Mouse (Mus musculus) cerebellum, postnatal 10 days (tissue): Measurements from ENCODE around the gene Npr2.
"Not testable (repeated sequence)": the region's sequence is repeated elsewhere in the genome, so short reads cannot be mapped to it uniquely, and the experiment has no call there.

ENCODE experiments used
- DNase-seq, 2 experiments: peaks; one replicate each; pipeline ENCODE4 v3.0.0; 2021; ENCODE audit warnings: mixed read lengths in 2 of 2

The Npr2 gene

GRCm38 (mm10) chr4:43631046-43631955 lies at the start of gene Npr2:
Gene Npr2, plus strand, starts transcription at chr4:43631935.
- DNase-seq, result peak; percentile 72 to 78

DNA sequence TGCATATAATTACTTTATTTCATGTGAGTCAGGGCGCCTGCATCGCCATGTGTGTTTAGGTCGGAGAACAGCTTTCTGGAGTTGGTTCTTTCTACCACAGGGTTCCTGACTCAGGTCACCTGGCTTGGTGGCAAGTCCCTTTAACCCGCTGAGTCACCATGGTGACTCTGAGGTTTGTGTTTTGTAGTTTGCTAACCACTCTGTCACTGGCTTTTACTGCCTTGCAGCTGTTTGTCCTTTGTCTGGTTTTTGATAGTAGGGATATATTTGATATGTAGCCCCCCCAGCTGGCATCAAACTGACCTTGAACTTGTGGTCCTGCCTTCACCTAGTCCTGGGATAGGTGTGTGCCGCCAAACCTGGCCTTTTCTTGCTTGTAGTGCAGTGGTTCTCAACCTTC lies 49.5 kb upstream of the Npr2 start:
- DNase-seq, result no peak

DNA sequence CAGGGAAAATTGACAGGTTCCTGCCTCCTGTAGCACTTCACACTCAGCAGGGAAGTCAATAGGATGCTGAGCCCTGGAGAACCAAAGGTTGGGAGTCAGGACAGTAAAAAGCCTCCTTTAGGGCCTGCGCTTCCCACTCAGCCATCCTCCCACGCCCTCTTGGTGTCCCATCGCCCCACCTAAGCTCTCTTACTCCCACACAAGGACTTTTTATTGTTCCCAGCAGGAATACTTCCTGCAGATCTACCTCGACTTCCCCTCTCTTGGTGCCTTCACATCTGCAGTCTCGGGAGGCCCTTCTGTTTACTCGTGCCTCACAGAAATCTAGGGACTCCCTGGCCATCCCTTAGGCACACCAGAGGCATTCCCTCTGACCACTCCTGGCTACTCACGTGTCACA lies 48.3 kb upstream of the Npr2 start:
- no peak for DNase-seq

GRCm38 (mm10) chr4:43584444-43585416 lies 47.0 kb upstream of the Npr2 start, which contains the start of gene Msmp:
Gene Msmp, minus strand, starts transcription at chr4:43584494.
- no peak for DNase-seq

GRCm38 (mm10) chr4:43585682-43586081 lies 46.1 kb upstream of the Npr2 start:
- no peak for DNase-seq

- DNase-seq, result no peak
Measured at GRCm38 (mm10) chr4:43586411-43586810, 45.3 kb upstream of the Npr2 start.

- no peak for DNase-seq
Measured at GRCm38 (mm10) chr4:43587681-43588080, 44.1 kb upstream of the Npr2 start.

DNA sequence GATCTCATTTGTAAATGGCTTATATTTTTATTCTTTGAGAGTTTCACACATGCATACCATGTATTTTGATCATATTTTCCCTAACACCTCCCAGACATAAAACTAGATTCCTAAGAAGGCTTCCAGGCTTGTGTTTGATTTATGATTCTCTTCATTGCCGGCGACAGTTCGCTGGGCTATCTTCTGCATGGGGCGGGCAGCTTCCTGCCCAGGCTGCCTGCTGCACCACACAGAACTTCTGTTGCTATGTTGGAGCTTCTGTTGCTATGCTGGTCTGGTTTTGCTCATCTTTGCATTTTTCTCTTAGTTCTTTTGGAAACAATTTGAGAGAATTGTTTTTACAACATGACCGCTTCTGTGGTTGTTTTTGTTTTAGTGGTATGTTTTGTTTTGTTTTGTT lies 40.2 kb upstream of the Npr2 start:
- no peak for DNase-seq

GRCm38 (mm10) chr4:43591961-43592360 lies 39.8 kb upstream of the Npr2 start:
- no peak for DNase-seq

DNA sequence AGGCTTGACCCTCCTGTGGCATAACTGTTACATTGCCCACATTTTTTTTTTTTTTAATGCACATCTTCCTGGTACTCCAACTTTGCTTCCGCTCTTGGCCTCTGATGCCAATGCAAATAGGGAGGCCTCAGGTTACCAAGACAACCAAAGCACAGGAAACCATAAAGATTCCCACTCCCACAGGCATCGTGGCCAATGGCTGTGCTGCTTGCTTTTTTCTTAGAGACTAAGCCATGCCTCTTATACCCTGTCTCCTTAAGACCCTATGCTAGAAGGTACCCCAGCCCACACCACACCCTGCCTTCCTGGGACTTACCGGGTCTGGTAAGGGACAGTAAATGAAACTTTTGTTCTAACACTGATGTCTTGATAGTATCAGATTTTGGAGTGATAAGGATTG lies 38.3 kb upstream of the Npr2 start:
- DNase-seq, result no peak

- DNase-seq, result not testable (repeated sequence)
Measured at GRCm38 (mm10) chr4:43596597-43596996, 35.1 kb upstream of the Npr2 start.

DNA sequence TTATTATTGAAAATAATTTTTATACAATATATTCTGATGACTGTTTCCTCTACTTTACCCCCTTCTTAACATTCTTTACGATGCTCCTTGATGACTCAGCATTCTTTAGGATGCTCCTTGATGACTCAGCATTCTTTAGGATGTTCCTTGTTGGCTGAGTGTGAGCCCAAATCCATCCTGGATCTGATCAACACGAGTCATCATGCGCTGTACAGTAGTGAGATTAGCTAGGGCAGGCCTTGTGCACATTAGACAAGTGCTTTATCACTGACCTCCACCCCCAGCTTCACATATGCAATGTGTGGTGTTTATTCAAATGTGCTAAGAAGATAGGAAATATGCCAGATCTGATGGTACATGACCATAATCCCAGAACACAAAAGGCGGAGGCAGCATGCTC lies 33.5 kb upstream of the Npr2 start:
- no peak for DNase-seq

- no peak for DNase-seq
Measured at GRCm38 (mm10) chr4:43598650-43599380, 32.9 kb upstream of the Npr2 start.

DNA sequence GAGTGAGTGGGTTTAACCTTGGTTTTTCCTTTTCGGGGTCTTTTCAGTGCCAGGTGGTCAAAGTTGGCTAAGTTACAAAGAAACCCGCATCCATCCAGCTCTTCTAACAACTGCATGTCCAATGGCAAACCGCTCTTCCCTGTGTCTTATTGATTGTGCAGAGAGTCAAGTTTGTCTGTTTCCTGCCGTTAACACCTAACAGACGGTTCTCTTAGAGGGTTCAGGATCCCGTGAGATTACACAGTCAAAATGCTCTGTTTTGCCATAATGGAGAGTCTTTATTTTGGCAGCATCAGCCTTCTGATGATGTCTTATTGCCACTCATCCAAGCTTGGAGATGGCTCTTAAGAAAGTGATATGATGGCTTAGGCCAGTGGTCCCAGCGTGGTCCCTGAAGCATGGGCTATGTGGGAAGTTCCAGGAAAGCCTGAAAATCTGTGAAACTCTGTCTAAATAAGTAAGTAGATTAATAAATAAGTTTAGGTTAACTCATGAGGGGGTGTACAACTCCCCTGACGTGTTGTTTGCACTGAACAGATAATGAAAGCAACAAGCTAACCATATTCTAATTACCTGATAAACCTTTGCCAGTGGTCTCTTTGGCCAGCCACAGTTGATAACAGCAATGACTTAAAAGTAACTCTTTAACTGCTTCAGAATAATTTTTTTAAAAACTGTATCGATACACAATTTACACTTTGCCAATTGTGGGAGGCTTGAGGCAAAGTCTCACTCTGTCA lies 31.4 kb upstream of the Npr2 start:
- DNase-seq, result no peak

- no peak for DNase-seq
Measured at GRCm38 (mm10) chr4:43604099-43604498, 27.6 kb upstream of the Npr2 start.

DNA sequence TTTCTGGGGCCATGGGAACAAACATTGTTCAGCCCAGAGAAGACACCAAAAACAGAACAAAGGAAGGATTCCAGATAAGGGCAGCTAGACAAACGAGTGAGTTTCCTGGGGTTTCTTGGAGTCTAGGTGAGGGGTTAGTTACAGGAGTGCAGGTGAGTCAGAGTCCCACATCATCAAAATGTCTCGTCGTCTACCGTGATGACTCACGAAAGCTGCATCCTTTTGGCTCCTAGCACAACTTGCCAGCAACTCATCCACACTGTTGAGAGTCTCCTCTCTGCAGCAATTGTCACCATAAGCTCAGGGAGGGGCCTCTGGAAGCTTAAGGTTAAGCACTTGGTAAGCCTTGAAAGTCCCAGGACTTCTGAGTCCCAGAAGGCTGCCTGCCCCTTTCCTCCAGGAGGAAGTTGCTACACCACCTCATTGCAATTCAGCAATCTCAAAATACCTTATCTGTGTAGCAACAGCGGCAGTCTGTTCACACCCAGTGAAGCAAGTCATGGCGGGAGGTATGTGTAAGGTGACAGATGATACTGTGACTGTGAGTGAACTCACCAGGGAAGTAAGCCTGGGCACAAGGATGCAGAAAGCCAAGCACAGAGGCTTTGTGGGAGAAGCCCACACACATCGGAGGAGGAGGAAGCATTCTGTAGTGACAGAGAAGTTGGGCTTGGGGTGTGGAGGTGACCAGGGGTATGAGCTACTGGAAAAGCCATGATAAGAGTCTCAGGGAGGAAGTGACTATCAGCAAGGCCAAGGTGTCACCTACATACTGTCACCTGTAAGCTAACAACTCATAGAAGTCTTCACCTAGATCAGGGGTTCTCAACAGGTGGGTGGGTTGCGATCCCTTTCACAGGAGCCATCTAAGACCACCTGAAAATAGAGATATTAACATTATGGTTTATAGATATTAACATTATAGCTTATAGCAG lies 26.7 kb upstream of the Npr2 start:
- DNase-seq, result no peak

DNA sequence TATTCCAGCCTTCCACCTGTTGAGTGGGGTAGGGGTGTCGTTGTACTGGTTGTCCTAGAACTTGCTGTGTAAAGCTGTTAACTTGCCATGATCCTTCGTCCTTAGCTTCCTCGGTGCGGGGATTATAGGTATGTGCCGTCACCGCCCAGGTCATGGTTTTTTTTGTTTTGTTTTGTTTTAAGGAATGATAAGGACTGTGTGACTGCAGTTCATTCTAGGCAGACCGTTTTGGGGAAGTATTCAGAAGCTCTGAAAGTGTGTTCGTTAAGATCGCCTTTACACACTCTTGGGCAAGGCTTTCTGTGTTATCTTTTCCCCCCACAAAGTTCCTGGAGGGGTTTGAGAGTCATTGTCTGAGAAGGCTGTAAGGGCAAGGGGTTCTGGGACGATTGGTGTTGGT lies 19.2 kb upstream of the Npr2 start:
- DNase-seq, result no peak

- no peak for DNase-seq
Measured at GRCm38 (mm10) chr4:43613060-43613730, 18.5 kb upstream of the Npr2 start.

GRCm38 (mm10) chr4:43620146-43620778 lies 11.5 kb upstream of the Npr2 start:
- DNase-seq, result no peak
